Mouse (Mus musculus) hindbrain, embryonic 14.5 days (tissue): ENCODE data around the gene Fbxl15. TPM values are rescaled to one million over a fixed set of nuclear protein-coding genes. Genes with fewer than 3 reads are reported as not detected.
A peak's percentile ranks its signal among the peaks of the same experiment; 100 is the strongest.

ENCODE experiments used
- ATAC-seq: fragments of 200-750 bp; cut with Nextera tagmentation; 2 replicates; pipeline ENCODE4 v1.8.0; 2017; ENCODE audit warnings: moderate number of reproducible peaks, mild to moderate bottlenecking, moderate TSS enrichment, moderate library complexity; ENCODE audit not compliant: low FRiP score
- DNase-seq: peaks from one replicate; pipeline ENCODE4 v3.0.0-alpha.2; 2015; ENCODE audit warnings: low spot score
- H3K27ac ChIP-seq: fragments of 300-500 bp; sonication (generic); 2 replicates; pipeline ENCODE4 v1.5.1; 2014; ENCODE audit warnings: mild to moderate bottlenecking, moderate library complexity
- H3K27me3 ChIP-seq: fragments of 300-500 bp; sonication (generic); 2 replicates; pipeline ENCODE4 v1.6.1; 2014; ENCODE audit warnings: mild to moderate bottlenecking, low read length, mixed read lengths; ENCODE audit not compliant: control insufficient read depth, insufficient read depth
- H3K36me3 ChIP-seq: fragments of 300-500 bp; sonication (generic); replicated peaks from 2 replicates; pipeline ENCODE4 v1.6.1; 2014; ENCODE audit not compliant: control insufficient read depth, insufficient read depth
- H3K4me1 ChIP-seq: fragments of 300-500 bp; sonication (generic); replicated peaks from 2 replicates; pipeline ENCODE4 v1.6.1; 2014; ENCODE audit warnings: antibody characterized with exemption, low read length, mixed read lengths; ENCODE audit not compliant: control insufficient read depth, insufficient read depth
- H3K4me2 ChIP-seq: fragments of 300-500 bp; sonication (generic); replicated peaks from 2 replicates; pipeline ENCODE4 v1.6.1; 2014; ENCODE audit warnings: mild to moderate bottlenecking, moderate library complexity
- H3K4me3 ChIP-seq: fragments of 300-500 bp; sonication (generic); replicated peaks from 2 replicates; pipeline ENCODE4 v1.5.1; 2014; ENCODE audit warnings: mild to moderate bottlenecking, low read length
- H3K9ac ChIP-seq: fragments of 300-500 bp; sonication (generic); 2 replicates; pipeline ENCODE4 v1.6.1; 2014
- H3K9me3 ChIP-seq: fragments of 300-500 bp; sonication (generic); 2 replicates; pipeline ENCODE4 v1.6.1; 2016; ENCODE audit warnings: low read length; ENCODE audit not compliant: control insufficient read depth
- WGBS: fragments of 180-500 bp; shearing (Covaris S2); extraction: QIAGEN DNeasy Blood & Tissue Kit; methylation state at CpG from one replicate; pipeline ENCODE4 v1.1.7; 2014; 5-methylcytosine and 5-hydroxymethylcytosine counted together
- polyA plus RNA-seq: library from polyadenylated mRNA; unstranded; fragments of >200 nt; fragmentation: Nextera tagmentation; extraction: Ambion mirVana; gene quantifications from 2 replicates; pipeline ENCODE4 v1.2.1, GENCODE M21; 2014

Gene Fbxl15
- polyA plus RNA-seq, 1 experiment from 2014 or later, result 45.5 TPM

- Histone ChIP-seq H3K4me3 (peak within 1 kb of the TSS; percentile 61), H3K27ac (peak within 1 kb of the TSS; percentile 74), H3K4me2 (peak within 1 kb of the TSS; percentile 60), H3K27me3 (no peaks in the 10 kb centered on the region), H3K4me1 (peaks cover 13% of the 10 kb centered on the region), H3K9me3 (no peaks in the 10 kb centered on the region), H3K9ac (peak within 1 kb of the TSS; percentile 76), H3K36me3 (no peaks in the 10 kb centered on the region)
- DNase-seq (peak; percentile 98), ATAC-seq (peak; percentile 91)
- WGBS, result under 1% methylated on average over 31 of the region's 31 CpGs
Measured at GRCm38 (mm10) chr19:46338331-46338936, 10.4 kb downstream of the Fbxl15 start, which contains the start of gene Cuedc2. Gene Cuedc2 (minus strand): TSS chr19:46338702.

- 48% methylated on average over 6 of the region's 6 CpGs for WGBS
- Histone ChIP-seq H3K27me3 (no peaks in the 10 kb centered on the region), H3K9ac (peak overlapping the region; percentile 22), H3K4me1 (peaks cover 13% of the 10 kb centered on the region), H3K4me2 (peak overlapping the region; percentile 60), H3K4me3 (peak overlapping the region; percentile 61; the same call in 1 of the 2 replicates), H3K36me3 (no peaks in the 10 kb centered on the region), H3K9me3 (no peaks in the 10 kb centered on the region), H3K27ac (peak overlapping the region; percentile 58)
- peak; percentile 5; the same call in 1 of the 2 replicates for ATAC-seq
- no peak for DNase-seq
Measured at GRCm38 (mm10) chr19:46338942-46339286, 10.9 kb downstream of the Fbxl15 start.

- 75% methylated on average over 7 of the region's 7 CpGs for WGBS
- peaks cover 13% of the 10 kb centered on the region for H3K4me1 ChIP-seq
- no peaks in the 10 kb centered on the region for H3K9me3 ChIP-seq
- peak overlapping the region; percentile 58 for H3K27ac ChIP-seq
- H3K4me2 ChIP-seq, result peak overlapping the region; percentile 60
- no peak overlapping the region for H3K4me3 ChIP-seq
- H3K27me3 ChIP-seq, result no peaks in the 10 kb centered on the region
- no peaks in the 10 kb centered on the region for H3K36me3 ChIP-seq
- no peak for DNase-seq
- H3K9ac ChIP-seq, result peak overlapping the region; percentile 24; the same call in 1 of the 2 replicates
- ATAC-seq, result no peak
Measured at GRCm38 (mm10) chr19:46339287-46339971, 11.4 kb downstream of the Fbxl15 start.

GRCm38 (mm10) chr19:46344710-46345419 lies 16.9 kb downstream of the Fbxl15 start:
- ATAC-seq (no peak), DNase-seq (no peak)
- Histone ChIP-seq H3K4me3 (no peak overlapping the region), H3K27me3 (peaks cover under 1% of the 10 kb centered on the region; the same call in 1 of the 2 replicates), H3K9ac (no peak overlapping the region), H3K36me3 (no peaks in the 10 kb centered on the region), H3K4me2 (no peak overlapping the region), H3K9me3 (no peaks in the 10 kb centered on the region), H3K4me1 (peaks cover 7% of the 10 kb centered on the region; the same call in 1 of the 2 replicates), H3K27ac (no peak overlapping the region)
- WGBS, result 25% methylated on average over 7 of the region's 7 CpGs

GRCm38 (mm10) chr19:46347146-46347545 lies 19.2 kb downstream of the Fbxl15 start:
- Histone ChIP-seq H3K36me3 (no peaks in the 10 kb centered on the region), H3K4me3 (no peak overlapping the region), H3K9me3 (no peaks in the 10 kb centered on the region), H3K9ac (no peak overlapping the region), H3K27ac (no peak overlapping the region), H3K4me1 (peaks cover 7% of the 10 kb centered on the region; the same call in 1 of the 2 replicates), H3K4me2 (no peak overlapping the region), H3K27me3 (peaks cover 5% of the 10 kb centered on the region; the same call in 1 of the 2 replicates)
- ATAC-seq (no peak), DNase-seq (no peak)
- 92% methylated on average over 1 of the region's 1 CpGs for WGBS

GRCm38 (mm10) chr19:46347936-46348668 lies 20.1 kb downstream of the Fbxl15 start:
- H3K9ac ChIP-seq, result peak overlapping the region; percentile 87
- no peaks in the 10 kb centered on the region for H3K36me3 ChIP-seq
- WGBS, result 30% methylated on average over 14 of the region's 14 CpGs
- peaks cover 7% of the 10 kb centered on the region; the same call in 1 of the 2 replicates for H3K4me1 ChIP-seq
- no peaks in the 10 kb centered on the region for H3K9me3 ChIP-seq
- H3K4me2 ChIP-seq, result peak overlapping the region; percentile 83
- DNase-seq (peak; percentile 53), ATAC-seq (no peak)
- H3K27me3 ChIP-seq, result peaks cover 5% of the 10 kb centered on the region; the same call in 1 of the 2 replicates
- peak overlapping the region; percentile 94 for H3K27ac ChIP-seq
- H3K4me3 ChIP-seq, result peak overlapping the region; percentile 63

GRCm38 (mm10) chr19:46348761-46349458 lies 20.9 kb downstream of the Fbxl15 start:
- WGBS, result under 1% methylated on average over 76 of the region's 78 CpGs
- Histone ChIP-seq H3K27me3 (peaks cover 5% of the 10 kb centered on the region; the same call in 1 of the 2 replicates), H3K9me3 (no peaks in the 10 kb centered on the region), H3K36me3 (no peaks in the 10 kb centered on the region), H3K4me3 (peak overlapping the region; percentile 63), H3K4me2 (peak overlapping the region; percentile 83), H3K4me1 (peaks cover 7% of the 10 kb centered on the region; the same call in 1 of the 2 replicates), H3K27ac (peak overlapping the region; percentile 94), H3K9ac (peak overlapping the region; percentile 87)
- ATAC-seq, result peak; percentile 95
- peak; percentile 86 for DNase-seq

- Histone ChIP-seq H3K4me3 (peak overlapping the region; percentile 63), H3K9ac (peak overlapping the region; percentile 87), H3K27me3 (peaks cover 5% of the 10 kb centered on the region; the same call in 1 of the 2 replicates), H3K27ac (no peak overlapping the region; the same call in 1 of the 2 replicates), H3K9me3 (no peaks in the 10 kb centered on the region), H3K36me3 (no peaks in the 10 kb centered on the region), H3K4me2 (peak overlapping the region; percentile 83), H3K4me1 (peaks cover 7% of the 10 kb centered on the region; the same call in 1 of the 2 replicates)
- DNase-seq (no peak), ATAC-seq (peak; percentile 3; the same call in 1 of the 2 replicates)
- WGBS, result 29% methylated on average over 6 of the region's 6 CpGs
Measured at GRCm38 (mm10) chr19:46349550-46349949, 21.6 kb downstream of the Fbxl15 start.
